Mouse (Mus musculus) limb, embryonic 14.5 days (tissue): ENCODE results near the gene Scyl2. TPM values are rescaled to one million over a fixed set of nuclear protein-coding genes. Genes with fewer than 3 reads are reported as not detected.
"Not testable (repeated sequence)": the region's sequence is repeated elsewhere in the genome, so short reads cannot be mapped to it uniquely, and the experiment has no call there.

Source experiments
- ATAC-seq: fragments of 200-750 bp; cut with Nextera tagmentation; 2 replicates; pipeline ENCODE4 v1.8.0; 2017; ENCODE audit warnings: low read depth, moderate number of reproducible peaks, moderate TSS enrichment; ENCODE audit not compliant: low FRiP score
- DNase-seq: peaks from one replicate; pipeline ENCODE4 v3.0.0-alpha.2; 2015; ENCODE audit warnings: low spot score
- H3K27ac ChIP-seq: fragments of 300-500 bp; sonication (generic); replicated peaks from 2 replicates; pipeline ENCODE4 v1.5.1; 2014; ENCODE audit warnings: low read depth, mild to moderate bottlenecking, low read length, moderate library complexity, mixed read lengths
- H3K27me3 ChIP-seq: fragments of 300-500 bp; sonication (generic); 2 replicates; pipeline ENCODE4 v1.6.1; 2014; ENCODE audit warnings: low read length, mixed read lengths; ENCODE audit not compliant: control insufficient read depth, insufficient read depth
- H3K36me3 ChIP-seq: fragments of 300-500 bp; sonication (generic); 2 replicates; pipeline ENCODE4 v1.6.1; 2014; ENCODE audit warnings: mild to moderate bottlenecking, low read length, moderate library complexity, mixed read lengths; ENCODE audit not compliant: control insufficient read depth, insufficient read depth
- H3K4me1 ChIP-seq: fragments of 300-500 bp; sonication (generic); 2 replicates; pipeline ENCODE4 v1.6.1; 2014; ENCODE audit warnings: antibody characterized with exemption, low read length, mixed read lengths; ENCODE audit not compliant: control insufficient read depth, insufficient read depth
- H3K4me2 ChIP-seq: fragments of 300-500 bp; sonication (generic); replicated peaks from 2 replicates; pipeline ENCODE4 v1.6.1; 2014; ENCODE audit warnings: low read depth, mild to moderate bottlenecking, low read length, moderate library complexity; ENCODE audit not compliant: severe bottlenecking
- H3K4me3 ChIP-seq: fragments of 300-500 bp; sonication (generic); replicated peaks from 2 replicates; pipeline ENCODE4 v1.5.1; 2014; ENCODE audit warnings: low read length
- H3K9ac ChIP-seq: fragments of 300-500 bp; sonication (generic); 2 replicates; pipeline ENCODE4 v1.6.1; 2014; ENCODE audit warnings: mild to moderate bottlenecking, low read depth, low read length, moderate library complexity; ENCODE audit not compliant: severe bottlenecking
- H3K9me3 ChIP-seq: fragments of 300-500 bp; sonication (generic); 2 replicates; pipeline ENCODE4 v1.6.1; 2016; ENCODE audit warnings: low read length; ENCODE audit not compliant: control insufficient read depth
- POLR2A ChIP-seq: fragments of 200-500 bp; IDR thresholded peaks from 2 replicates; pipeline ENCODE4 v1.8.0; 2012; ENCODE audit warnings: inconsistent platforms, mild to moderate bottlenecking, moderate library complexity, borderline replicate concordance; ENCODE audit not compliant: insufficient read depth, insufficient read length; ENCODE audit errors: extremely low read depth
- WGBS: fragments of 180-500 bp; shearing (Covaris S2); extraction: QIAGEN DNeasy Blood & Tissue Kit; methylation state at CpG from one replicate; pipeline ENCODE4 v1.1.7; 2014; 5-methylcytosine and 5-hydroxymethylcytosine counted together
- polyA plus RNA-seq, 2 experiments: library from polyadenylated mRNA; depleted of rRNA in 1 of 2; stranded (reverse) in 1 of 2; unstranded in 1 of 2; fragments of >200 nt; fragmentation: Nextera tagmentation in 1 of 2; extraction: Ambion mirVana in 1 of 2; gene quantifications; 2 replicates each; pipeline versions ENCODE4 v1.2.1 to v1.2.3; 2012 to 2014

The Scyl2 gene
- polyA plus RNA-seq, 2 experiments, result 12.4 to 26.8 TPM

DNA sequence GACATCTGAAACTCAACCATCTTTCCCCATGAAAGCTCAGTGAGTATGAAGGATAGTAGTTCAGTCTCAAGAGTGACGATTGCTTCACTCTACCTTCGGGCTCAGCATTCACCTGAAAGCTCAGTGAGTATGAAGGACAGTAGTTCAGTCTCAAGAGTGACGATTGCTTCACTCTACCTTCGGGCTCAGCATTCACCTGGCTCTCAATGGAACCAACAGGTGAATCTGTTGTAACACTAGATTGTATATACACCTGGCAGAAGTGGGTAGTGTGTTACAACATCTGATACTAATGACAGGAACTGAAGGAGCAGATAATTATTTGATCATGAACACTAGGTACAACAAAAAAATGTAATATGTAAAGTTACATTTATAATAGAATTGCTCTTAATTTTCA, 4.4 kb downstream of the Scyl2 start:
- Histone ChIP-seq H3K4me3 (no peak overlapping the region), H3K27me3 (no peaks in the 10 kb centered on the region), H3K27ac (no peak overlapping the region), H3K9ac (no peak overlapping the region), H3K9me3 (no peaks in the 10 kb centered on the region), H3K36me3 (no peaks in the 10 kb centered on the region), H3K4me1 (peaks cover 5% of the 10 kb centered on the region), H3K4me2 (no peak overlapping the region)
- 94% methylated on average over 4 of the region's 4 CpGs for WGBS
- DNase-seq (no peak), ATAC-seq (no peak)
- no peak for TF ChIP-seq POLR2A

DNA sequence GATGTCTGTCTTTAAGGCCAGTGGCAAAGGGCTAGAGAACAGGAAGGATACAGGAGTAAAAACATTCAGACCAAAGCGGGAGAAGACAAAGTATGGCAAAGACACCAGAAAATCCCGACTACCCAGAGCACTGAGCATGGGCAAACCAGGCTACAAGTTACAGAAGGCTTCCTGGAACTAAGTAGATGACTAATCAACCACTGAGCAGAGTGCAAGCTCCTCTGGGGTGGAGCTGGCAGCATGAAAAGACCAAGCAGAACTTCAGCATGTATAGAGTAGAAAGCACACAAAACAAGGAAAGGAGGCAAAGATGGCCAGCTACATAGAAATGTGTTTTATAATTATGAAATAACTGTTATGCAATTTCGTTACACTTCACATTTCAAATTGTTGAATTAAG, 5.6 kb downstream of the Scyl2 start:
- Histone ChIP-seq H3K27me3 (no peaks in the 10 kb centered on the region), H3K36me3 (no peaks in the 10 kb centered on the region), H3K27ac (no peak overlapping the region), H3K4me1 (peaks cover 5% of the 10 kb centered on the region), H3K4me2 (no peak overlapping the region), H3K9ac (no peak overlapping the region), H3K4me3 (no peak overlapping the region), H3K9me3 (no peaks in the 10 kb centered on the region)
- 89% methylated on average over 3 of the region's 3 CpGs for WGBS
- TF ChIP-seq POLR2A, result no peak
- DNase-seq (no peak), ATAC-seq (no peak)

DNA sequence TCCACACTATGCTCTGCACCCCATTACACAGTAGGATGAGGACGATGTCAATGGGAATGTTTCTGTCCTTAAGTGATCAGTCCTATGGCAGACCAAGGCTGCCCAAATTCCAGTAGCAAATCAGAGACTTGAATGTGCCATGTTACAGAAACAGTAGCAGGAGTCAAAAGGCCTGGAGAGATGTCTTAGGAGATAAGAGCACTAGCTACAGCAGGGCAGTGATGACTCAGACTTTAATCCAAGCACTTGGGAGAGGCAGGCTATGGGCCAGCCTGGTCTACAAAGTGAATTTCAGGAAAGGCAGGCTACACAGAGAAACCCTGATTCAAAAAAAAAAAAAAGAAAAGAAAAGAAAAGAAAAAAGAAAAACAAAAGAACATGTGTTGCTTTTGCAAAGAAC, 6.6 kb downstream of the Scyl2 start:
- H3K9ac ChIP-seq, result no peak overlapping the region
- H3K36me3 ChIP-seq, result no peaks in the 10 kb centered on the region
- TF ChIP-seq POLR2A, result no peak
- DNase-seq, result no peak
- no peak overlapping the region for H3K4me3 ChIP-seq
- H3K27me3 ChIP-seq, result no peaks in the 10 kb centered on the region
- H3K4me1 ChIP-seq, result no peaks in the 10 kb centered on the region
- ATAC-seq, result no peak
- H3K9me3 ChIP-seq, result no peaks in the 10 kb centered on the region
- no peak overlapping the region for H3K4me2 ChIP-seq
- no peak overlapping the region for H3K27ac ChIP-seq
- 94% methylated on average over 1 of the region's 1 CpGs for WGBS

DNA sequence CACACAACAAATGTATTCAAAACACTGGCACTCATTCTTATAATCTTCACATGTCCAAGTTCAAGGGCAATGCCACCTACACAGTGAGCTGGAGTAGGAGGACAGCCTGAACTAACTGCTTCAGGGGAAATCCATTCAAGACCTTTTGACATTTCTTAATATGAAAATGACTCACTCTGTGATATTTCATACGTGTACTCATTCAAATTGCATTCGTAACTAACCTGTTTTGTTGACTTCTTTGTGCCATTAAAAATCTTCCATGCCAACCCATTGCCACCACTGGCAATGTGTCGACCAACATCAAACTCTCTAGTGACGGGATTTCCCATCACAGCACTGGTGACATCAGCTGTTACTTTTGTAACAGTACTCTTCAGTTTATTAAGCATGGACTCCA, 8.0 kb downstream of the Scyl2 start:
- Histone ChIP-seq H3K4me2 (no peak overlapping the region), H3K4me1 (no peaks in the 10 kb centered on the region), H3K9me3 (no peaks in the 10 kb centered on the region), H3K4me3 (no peak overlapping the region), H3K27ac (no peak overlapping the region), H3K9ac (no peak overlapping the region), H3K36me3 (no peaks in the 10 kb centered on the region), H3K27me3 (no peaks in the 10 kb centered on the region)
- no peak for ATAC-seq
- no peak for DNase-seq
- no peak for TF ChIP-seq POLR2A
- WGBS, result 93% methylated on average over 4 of the region's 4 CpGs

DNA sequence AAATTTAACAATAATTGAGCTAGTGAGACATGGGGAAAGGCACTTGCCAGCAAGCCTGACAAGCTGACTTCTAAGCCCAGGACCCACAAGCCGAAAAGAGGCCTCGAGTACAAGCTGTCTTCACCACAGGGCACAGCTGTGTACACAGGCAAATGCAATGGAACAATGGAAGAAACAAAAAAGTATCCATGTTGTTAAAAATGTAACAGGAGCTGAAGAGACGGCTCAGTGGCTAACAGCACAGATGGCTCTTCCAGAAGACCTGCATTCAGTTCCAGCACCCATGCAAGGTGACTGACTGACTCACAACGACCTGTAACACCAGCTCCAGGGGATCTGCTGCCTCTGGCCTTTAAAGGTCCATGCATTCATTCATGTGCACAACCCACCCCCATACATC, 9.5 kb downstream of the Scyl2 start:
- DNase-seq, result no peak
- no peak for ATAC-seq
- no peaks in the 10 kb centered on the region for H3K4me1 ChIP-seq
- H3K27ac ChIP-seq, result no peak overlapping the region
- WGBS, result 70% methylated on average over 4 of the region's 4 CpGs
- no peak for TF ChIP-seq POLR2A
- H3K27me3 ChIP-seq, result no peaks in the 10 kb centered on the region
- no peak overlapping the region for H3K4me3 ChIP-seq
- H3K9ac ChIP-seq, result no peak overlapping the region
- H3K36me3 ChIP-seq, result no peaks in the 10 kb centered on the region
- H3K4me2 ChIP-seq, result no peak overlapping the region
- no peaks in the 10 kb centered on the region for H3K9me3 ChIP-seq

DNA sequence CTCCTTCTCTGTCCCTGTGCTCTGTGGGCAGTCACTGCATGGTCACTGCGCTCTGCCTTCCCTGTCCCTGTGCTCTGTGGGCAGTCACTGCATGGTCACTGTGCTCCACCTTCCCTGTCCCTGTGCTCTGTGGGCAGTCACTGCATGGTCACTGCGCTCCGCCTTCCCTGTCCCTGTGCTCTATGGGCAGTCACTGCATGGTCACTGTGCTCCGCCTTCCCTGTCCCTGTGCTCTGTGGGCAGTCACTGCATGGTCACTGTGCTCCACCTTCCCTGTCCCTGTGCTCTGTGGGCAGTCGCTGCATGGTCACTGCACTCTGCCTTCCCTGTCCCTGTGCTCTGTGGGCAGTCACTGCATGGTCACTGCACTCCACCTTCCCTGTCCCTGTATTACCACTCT, 15.7 kb downstream of the Scyl2 start:
- not testable (repeated sequence) for H3K9ac ChIP-seq, H3K27ac ChIP-seq, H3K9me3 ChIP-seq, H3K4me1 ChIP-seq, H3K36me3 ChIP-seq, H3K4me2 ChIP-seq, ATAC-seq, H3K4me3 ChIP-seq, DNase-seq, H3K27me3 ChIP-seq
- WGBS, result 96% methylated on average over 5 of the region's 5 CpGs
